Mouse (Mus musculus) kidney, postnatal 36 days (tissue): ENCODE measurements around the gene Vav2.

Source experiments
- DNase-seq, 2 experiments: peaks; one replicate each; pipeline ENCODE4 v3.0.0; 2021 to 2022; ENCODE audit warnings: mixed read lengths in 2 of 2

The Vav2 gene

DNA sequence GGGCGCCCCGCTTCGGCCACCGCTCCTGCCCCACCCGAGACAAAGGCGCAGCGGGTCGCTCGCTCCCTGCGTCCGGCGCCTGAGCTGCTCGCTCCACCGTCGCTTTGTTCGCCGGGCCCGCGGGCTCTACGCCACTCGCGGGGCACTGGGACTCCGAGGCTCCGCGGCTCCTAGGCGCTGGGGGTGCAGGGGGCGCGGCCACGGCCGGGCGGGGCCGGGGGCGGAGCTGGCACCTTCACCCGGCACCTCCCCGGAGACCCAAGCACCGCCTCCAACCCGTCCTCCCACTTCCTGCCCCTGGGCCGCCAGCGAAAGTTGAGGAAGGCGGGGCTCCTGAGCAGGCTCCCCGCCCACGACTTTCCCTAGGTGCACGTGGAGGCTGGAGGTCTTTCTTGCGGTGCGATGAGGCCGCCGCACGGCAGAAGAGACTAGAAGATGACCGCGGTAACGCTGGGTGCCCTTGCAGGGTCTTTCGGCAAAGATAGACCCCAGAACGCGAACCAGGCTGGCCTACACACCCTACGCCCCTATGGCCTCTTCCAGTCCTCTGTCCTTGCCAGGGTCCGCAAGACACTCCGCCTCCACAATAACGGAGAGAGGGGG is at the start of gene Vav2:
Gene Vav2, minus strand, starts transcription at position 179 of the 603 bp plus-strand sequence.
- peak; percentile 96 for DNase-seq

DNA sequence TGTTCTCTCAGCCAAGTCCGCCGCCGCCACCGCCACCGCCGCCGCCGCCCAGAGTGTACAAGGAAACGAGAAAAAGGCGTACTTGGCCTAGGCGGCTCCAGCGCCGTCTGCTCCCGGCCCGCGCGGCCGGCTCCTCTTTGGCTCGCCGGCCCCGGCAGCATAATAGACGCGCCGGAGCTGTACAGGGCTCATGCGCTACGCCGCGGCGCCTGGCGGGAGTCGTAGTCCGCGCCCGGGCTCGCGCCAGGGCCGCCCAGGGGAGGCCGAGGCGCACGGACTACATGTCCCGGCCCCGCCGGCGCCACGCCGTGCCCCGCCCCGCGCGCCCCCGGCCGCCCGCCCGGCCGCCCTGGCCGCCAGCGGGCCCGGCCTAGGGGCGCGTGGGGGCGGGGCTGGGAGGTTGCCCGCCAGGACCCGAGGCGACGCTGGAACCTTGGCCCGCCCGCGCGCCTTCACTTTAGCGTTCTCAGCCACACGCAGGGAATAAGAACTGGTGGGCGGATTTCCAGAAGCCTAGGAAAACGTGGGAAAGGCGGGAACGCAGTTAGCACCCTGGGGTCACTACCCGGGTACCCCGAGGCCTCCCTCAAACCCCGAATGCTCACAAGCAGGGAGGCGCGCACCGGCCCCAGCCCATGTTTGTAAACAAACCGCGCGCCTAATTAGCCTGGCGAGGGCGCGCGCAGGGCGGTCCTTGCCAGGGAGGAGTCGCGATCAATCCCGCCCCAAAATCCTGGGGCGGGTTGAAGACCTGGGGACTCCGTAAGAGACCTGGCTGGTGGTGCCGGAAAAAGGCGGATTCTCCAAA is 48.9 kb upstream of the Vav2 start:
- DNase-seq = peak; percentile 95

DNA sequence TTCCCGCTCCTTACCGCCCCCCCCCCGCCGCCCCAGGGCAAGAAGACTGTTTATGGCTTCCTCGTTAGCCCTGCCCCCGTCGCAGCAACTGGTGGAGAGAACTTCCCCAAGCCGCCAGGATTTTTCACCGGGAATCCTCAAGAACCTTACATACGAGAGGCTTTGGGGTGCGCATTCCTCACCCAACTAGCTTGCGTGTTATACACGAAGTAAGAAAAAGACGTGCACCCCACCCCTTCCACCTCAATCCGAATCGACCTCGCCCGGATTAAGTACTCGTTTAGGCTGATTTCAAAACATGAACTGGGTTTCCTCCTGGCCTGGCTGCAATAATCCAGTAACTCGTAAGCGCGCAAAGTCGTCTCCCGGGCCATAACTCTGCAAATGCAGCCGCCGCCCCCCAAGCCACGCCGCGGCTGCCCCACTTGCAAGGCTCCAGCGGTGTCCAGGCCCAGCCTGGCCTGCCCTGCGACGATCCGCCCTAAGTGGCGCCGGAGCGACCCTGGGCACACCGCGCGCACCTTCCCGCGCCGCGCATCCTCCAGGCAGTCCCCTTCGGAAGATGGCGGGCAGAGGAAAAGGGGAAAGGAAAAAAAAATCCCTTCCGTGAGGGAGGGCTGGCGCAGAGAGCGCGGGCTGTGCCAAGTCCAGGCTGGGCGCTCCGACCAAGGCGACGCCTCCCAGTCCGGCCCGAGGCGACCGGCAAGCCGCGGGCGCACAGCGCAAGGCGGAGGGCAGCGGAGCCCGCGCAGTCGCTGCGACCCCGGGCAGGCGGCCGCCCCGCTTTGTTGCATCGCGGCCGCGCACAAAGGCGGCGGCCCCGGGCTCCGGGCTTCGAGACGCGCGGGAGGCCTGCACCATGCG is 48.0 kb upstream of the Vav2 start:
- DNase-seq = peak; percentile 44 to 64

DNA sequence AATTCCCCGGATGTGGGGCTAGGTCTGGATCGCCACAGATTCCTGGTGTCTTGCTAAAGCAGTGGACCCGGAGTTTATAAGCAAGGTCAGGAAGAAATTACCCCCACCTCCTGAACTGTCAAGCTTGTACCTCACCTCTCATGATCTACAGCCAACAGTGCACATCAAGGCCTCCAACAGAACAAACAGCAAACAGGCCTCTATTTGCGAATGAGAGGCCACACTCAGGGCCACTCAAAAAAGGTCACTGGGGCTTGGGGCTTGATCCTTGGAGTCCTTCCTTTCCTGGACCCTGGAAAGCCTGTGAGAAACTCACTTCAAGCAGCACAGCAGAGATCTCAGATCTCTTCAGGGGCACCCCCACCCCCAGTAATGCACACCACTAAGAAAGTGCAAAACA is 47.1 kb upstream of the Vav2 start:
- no peak for DNase-seq

DNA sequence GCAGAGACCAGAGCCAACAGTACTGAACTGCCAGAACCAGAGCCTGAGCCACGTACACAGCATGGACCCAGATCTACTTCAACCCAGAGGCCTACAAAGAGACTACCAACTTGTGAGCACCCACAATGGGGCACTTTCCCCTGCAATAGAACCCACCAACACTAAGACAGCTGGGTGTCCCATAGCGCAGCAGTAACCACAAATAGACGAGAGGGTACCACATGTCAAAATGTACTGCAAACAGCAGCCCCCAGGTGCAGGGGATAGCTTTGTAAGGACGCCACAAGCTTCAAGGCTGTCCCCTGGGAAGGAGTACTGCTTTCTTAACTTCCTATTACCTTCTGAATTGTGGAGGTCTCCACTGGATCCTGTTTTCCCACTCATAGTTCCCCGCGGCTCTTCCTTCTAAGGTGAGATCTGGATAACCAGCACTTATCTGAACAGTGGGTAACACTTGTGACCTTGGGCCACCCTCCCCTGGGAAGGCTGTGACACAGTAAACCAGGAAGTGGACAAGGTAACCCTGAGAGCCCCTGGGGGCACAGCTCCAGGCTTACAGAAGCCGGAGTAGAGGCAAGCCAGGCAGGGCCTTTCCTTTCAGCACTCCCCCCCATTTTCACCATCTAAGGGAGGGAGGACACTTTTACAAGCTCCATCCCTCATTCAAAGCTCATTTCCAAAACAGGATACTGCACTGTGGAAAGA is 46.4 kb upstream of the Vav2 start:
- peak in 1 of 2 experiments; percentile 39 for DNase-seq

DNA sequence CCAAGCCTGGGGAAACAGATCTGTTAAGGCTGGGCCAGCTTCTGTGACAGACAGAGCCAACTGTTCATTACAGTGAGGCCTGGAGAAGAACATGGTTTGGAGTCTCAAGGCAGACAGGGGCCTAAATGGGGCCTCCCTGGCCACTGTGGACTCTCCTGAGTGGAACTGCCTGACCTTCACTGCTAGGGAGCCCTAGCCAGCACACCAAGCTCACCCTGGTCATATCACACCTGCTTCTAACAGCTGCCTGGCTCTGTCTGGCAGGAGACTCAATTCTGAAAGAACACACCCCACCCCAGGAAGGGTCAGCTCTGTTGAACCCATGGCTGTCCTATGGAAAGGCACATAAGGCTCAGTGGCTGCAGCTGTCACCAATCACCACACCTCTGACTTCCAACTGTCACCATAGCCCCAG is 44.3 kb upstream of the Vav2 start:
- no peak for DNase-seq

DNA sequence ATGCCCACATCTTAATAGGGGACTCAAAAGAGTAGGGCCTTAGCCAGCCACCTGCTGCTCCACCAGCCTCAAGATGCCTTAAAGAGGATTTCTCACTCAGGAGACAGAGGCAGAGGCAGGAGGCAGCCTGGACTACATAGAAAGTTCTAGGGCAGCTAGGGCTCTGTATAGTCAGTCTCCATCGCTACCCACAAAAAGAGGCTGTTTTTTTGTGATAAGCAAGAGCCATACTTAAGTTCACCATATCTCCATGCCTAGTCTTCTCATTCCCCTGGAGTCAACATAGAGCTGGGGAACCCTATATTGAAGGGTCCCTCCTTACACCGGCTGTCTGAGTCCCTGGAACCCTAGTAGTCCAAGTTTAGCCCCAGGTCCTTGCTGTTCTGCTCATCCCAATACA is 43.7 kb upstream of the Vav2 start:
- no peak for DNase-seq

DNA sequence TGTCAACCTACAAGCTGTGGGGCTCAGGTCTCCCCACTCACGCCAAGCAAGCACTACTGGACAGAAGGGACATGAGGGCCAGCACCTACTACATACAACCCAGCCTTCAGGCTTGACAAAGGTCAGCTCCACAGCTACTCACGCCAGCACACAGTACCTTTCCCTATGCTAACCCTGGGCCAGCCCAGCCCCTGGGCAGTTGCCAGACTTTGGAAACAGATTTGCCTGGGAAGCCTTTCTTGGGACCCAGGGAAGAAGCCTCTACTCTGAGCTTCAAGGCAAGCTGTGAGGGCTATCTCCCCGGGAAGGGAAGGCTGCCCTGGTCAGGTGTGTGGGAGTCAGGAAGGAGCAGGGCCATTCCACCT is 43.1 kb upstream of the Vav2 start:
- peak; percentile 68 to 81 for DNase-seq

DNA sequence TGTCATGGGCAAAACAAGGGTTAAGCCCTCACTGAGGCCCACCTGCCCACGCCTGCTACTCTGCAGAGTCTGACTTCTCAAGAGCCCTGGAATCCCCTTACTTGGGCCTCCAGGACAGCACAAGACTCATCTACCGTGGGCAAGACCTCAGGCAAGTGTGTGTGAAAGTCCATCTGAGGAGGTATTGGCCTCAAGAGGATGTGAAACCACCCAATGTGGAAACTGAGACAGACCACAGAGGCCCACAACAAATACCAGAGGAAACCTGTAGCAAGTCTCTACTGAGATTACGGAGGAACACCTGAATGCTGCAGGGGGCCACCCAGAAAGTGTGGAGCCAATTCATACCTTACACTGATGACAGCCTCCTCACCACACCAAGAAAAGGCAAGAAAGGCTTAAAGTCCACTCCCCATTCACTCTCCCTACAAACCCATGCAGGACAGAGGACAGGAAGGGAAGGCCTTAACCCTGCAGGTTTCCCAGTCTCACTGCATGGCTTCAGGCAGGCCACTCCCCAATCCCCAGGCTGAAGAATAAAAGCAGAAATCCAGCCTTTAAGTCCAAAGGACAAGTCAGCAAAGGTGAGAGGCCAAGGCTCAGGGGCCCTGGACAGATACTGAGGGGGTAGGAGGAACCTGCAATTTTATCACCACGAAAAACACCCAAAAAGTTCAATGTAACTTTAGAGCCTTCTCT is 42.6 kb upstream of the Vav2 start:
- DNase-seq = peak in 1 of 2 experiments; percentile 35

DNA sequence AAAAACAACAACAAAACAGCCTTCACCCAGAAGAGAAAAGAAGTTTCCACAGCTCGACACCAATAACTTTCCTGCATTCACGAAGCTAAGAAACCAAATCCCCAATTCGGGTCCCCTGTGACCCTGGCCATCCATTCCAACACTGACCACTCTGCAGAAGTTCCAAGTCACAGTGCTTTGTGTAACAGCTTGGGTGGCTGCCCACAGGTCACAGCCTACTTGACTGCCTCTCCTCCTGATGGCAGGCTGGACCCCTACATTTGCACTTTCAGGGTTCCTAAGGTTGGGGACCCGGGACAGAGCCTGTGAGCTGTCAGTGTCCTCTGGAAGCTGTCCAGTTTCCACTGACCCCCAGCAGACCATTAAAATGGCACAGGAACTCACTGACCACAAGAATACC is 36.1 kb upstream of the Vav2 start:
- DNase-seq = peak; percentile 33 to 64

DNA sequence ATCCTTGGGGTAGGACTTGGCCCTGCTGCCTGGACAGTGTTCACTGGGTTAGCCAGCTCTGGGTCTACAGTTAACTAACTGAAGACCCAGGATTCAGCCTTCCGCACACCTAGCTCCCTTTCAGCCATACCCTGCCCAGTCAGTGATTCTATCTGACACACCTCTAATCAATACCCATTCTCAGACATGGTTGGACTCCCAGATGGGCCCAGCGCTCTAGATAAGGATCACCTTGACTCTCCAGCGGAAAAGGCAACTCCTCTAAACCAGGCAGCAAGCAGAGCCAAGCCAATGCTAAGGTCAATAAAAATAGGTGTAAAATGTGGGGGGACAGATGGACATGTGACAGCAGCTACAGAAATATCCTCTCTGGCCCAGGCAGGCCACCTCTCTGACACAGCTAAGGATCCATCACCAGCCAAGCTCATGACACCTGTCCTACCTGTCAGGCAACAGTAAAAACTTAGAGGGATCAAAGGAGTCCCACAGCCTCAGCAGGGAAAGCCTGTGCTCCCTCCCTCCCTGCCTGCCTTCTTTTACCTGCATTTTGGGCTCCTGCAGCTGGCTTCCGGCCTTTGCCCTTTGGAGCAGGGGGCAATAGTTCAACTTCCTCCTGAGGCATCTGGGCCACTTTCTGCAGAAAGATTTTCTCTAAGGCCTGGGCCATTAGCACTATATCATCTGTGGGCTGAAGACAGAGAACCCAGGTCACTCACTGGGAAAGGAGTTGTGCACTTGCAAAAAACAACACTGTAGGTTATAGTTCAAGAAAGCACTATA is 35.2 kb upstream of the Vav2 start:
- peak; percentile 89 to 92 for DNase-seq

DNA sequence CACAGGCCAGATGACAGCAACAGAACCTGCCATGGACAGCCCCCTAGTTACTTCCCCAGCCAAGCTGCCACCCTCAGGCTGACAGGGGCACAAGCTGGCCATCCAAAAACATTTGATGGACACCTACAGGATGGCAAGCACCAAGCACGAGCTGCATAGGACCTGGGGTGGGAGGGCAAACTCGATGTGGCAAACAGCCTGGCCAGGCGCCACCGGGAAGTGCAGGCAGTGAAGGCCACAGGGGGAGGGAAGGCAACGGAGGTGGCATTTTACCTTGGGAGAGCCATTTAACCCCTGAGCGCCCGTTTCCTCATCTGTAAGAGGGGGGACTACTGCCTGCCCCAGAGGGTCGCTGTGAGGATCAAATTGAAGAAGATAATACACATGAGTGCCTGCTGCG is 33.8 kb upstream of the Vav2 start:
- no peak for DNase-seq

DNA sequence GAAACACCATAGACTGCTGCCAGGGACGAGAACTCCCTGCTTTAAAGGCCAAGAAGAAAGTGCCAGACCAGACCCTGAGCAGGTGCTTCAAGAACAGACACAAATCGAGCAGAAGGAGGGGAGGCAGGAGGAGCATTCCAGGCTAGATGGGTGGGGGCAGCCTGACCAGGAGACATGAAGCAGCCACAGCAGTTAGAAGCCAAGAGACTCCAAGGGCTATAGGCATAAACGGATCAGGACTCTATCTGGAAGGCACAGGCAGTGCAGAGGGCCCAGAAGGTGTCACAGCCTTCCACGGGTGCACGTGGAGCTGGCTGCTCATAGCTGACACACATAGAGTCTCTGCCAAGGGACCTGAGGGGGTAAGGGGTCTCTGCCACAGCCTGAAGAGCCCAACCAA is 33.3 kb upstream of the Vav2 start:
- no peak for DNase-seq

DNA sequence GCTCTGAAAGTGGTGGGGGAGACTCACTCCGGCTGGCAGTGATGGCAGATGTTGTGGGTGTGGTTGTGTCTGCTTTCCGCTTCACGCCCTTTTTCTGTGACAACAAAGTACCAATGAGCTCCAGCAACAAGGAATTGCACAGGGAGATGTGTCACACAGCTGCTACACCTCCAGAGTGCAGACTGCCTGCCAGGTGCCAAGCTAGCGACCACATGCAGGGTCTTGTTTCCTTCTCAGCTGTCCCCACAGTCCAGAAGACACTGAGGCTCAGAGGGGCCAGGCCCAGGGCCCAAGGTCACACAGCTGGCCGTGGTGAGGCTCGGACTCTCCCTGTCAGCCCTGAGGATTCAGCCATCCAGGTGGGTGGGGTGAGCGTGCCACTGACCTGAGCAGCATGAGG is 32.9 kb upstream of the Vav2 start:
- no peak for DNase-seq

DNA sequence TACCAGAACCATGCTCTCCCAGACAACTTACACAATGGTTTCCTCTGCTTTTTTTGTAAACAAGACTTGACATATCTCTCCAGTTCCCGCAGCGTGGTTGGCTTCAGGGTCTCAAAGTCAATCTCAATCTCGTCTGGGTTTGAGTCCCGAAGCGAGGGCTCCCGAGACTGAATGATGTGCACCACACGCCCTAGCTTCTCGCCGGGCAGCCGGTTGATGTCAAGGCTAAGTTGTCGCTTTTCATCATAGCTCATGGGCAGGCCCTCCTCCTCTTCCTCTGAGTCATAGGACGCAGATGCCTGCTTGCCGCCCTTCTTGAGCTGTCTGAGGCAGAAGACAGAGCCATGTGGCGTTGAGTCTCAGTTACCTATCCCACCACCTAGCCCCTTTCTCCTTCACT is 23.4 kb upstream of the Vav2 start:
- no peak for DNase-seq

DNA sequence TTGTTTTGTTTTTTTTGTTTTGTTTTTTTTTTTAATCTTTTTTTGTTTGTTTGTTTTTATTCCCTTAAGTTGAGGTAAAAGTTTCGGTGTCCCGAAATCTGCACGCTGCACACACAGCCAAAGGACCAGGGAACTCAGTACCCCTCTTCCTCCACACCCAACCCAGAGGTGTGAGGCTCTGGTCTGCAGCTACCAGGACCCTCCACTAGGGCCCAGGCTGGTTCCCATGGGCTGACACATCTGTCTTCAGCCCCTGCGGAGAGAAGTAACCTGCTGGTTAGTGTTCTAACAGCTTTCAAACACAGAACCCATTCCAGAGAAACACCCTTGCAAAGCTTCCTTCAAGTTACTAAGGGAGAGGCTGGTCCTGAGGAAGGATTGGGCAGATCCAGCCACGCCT is 20.9 kb upstream of the Vav2 start:
- DNase-seq = no peak

DNA sequence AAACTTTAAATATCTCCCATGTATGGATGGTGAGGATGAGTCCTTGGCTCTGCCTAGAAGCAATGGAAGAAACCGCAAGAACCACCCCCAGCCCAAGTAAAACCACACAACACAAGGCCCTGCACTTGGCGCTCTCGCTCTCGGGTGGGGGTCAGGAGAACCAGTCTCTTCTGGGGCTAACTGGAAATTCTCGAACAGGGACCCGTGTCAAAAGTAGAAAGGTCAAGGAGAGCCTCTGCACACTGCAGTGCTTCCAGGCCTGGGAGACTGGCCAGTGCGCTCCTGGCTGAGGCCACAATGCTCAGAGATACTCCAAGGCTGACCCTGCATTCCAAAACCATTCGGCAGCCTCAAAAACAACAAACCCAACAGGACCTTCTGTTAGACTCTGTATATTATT is 20.0 kb upstream of the Vav2 start:
- no peak for DNase-seq

DNA sequence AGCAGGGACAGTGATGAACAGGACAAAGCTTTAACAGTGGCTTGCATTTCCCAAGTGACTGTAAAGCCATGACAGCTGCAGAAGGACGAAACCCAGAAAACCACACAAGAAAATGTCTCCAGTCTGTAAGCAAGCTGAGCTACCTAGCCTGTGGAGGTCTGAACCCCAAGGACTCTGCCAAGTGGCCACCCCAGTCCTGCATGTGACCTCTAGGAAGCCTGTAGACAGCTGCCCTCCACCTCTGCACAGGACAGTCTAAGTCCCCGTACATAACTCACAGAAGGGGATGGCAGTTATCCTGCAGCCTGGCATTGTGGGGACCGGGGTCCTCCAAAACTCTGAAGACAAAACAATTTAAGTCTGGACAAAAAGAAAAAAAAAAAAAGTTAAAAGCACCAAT is 19.1 kb upstream of the Vav2 start:
- DNase-seq = no peak

DNA sequence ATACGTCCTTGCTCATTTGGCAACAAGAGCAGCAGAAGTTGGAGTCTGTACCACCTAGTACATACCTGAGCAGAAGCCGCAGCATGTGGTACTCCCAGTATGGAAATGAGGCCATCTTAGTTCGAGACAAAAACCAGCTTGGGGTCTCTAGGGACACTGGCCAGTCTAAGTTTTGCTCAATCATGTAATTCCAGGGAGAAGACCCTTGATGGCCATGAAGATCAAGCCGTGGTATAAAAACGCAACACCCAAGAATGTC is 16.5 kb upstream of the Vav2 start:
- DNase-seq = no peak

DNA sequence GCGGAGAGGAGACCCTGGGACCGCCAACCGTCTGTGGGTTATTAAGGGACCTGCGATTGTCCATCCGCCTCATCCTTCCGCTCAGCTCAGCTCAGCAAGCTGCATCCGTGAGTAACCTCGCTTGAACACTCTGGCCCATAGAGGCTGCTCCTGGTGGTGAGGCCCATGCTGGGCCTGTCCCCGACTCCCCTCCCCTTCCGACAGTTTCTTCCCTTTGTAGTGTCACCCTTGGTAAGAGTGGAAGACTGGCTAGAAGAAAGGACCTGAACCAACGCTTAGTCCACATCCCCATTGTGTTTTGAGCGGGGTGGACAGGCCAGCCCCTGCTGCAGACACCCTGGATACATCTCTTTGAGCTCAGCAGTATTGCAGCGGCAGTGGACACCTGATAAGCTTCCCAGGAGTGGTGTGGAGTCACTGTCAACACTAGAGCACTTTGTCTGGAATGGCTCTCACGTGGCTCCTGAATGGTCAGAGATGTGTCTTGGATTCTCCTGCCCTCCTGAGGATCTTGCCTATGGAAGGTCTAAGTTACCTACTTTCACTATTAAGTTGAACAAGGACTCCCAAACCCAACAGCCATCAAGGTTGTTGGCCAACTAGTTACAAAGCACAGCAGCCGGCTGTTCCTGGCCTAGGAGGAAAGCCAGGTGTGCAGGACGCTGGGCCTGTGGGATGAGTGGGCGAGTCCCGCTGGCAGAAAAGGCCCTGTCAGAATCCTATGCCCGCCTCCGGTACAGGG is 16.0 kb upstream of the Vav2 start:
- DNase-seq = no peak
